Mouse (Mus musculus): Measurements from ENCODE around the gene Ppcdc.

Ppcdc gene

DNA sequence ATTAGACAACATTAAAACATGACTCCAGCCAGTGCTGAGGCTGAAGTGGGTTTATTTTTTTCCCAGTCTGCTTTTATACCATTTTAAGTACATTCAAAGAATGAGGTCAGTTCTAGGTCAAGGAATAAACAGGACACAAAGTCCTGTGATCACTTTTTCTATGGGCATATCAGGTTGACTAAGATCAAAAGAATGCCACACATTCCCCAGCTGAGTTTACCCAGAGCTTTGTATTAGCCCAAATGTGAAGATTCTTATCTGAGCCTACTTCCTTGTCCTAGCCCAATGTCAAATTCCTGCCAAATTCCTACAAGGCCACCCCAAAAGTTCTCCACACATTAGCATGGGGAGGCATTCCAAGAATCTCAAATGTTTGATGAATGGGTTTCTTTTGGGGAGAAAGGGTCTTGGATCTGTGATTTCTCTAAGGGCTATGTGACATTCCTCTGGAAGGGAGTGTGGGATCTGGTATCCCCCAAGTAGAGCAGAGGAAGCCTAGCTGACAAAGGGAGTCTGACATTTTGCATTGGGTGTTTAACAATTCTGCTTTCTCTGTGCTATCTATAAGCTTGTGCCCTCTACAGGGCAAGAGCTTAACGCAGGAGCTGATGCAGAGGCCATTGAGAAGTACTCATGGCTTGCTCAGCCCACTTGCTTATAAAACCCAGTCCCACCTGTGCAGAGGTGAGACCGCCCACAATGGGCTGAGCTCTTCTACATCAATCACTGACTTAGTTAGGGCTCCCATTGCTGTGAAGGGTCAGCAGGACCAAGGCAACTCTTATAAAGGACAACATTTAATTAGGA, 85.3 kb downstream of the Ppcdc start:
- DNase-seq: no peak

GRCm38 (mm10) chr9:57351277-57351676, 88.6 kb downstream of the Ppcdc start:
- DNase-seq: no peak

DNA sequence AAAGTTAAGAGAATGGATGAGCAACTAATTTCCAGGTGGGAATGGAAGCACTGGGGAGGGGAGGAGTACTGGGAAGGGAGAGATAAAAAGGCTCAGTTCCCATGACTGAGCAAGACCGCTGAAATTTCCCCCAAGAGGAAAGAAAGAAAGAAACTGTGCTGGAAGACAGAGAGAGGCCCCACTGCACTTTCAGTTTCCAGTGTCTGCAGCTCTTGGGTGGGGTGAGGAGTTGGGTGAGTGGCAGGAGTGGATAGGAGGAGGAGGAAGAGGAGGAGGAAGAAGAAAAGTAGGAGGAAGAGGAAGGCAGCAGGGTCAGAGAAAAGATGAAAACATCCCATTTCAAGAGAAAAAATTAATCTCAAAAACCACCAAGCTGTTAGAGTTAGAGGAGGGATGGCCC, 94.0 kb downstream of the Ppcdc start:
- no peak for DNase-seq

DNA sequence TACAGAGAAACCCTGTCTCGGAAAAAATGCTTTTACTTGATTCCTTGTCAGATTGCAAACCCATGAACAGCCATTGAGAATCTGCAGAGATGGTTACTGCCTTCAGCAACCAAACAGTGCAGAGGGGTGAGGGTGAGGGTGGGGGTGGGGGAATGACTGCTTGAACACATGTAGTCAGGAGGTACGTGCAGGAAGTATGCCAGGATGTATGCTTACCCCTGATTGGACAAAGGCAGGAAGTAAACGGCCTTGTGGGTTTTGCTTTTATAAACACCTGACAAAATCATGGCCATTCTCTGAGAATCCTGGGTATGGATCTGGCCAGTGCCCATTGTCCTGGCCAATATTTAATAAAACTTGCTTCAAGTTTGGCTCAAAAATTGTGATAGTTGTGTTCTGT, 96.2 kb downstream of the Ppcdc start:
- DNase-seq: no peak

DNA sequence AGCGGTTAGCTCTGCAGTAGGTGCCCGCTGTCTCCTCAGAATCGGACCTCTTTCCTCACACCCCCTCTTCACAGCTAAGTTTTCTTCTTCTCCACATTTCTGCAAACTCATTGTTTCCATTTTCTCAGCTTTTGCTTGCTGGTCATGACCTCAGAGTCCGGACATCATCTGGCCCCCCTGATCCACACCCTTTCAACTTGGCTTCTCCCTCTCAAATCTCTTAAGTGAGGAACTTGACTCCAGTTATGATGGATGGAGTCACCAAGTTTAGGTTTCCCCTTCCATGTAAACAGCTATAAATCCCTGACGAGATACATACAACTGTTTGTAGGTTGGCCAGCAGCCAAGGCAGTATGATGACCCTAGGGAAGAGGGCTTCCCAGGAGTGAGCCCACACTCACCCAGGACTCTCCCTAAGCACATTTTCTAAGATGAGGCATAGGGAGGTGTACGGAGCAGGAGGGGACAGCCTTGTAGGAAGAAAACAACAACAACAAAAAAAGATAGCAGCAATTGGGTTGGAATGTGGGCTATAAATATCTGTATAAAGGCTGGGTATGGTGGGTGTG, 96.9 kb downstream of the Ppcdc start:
- no peak for DNase-seq

DNA sequence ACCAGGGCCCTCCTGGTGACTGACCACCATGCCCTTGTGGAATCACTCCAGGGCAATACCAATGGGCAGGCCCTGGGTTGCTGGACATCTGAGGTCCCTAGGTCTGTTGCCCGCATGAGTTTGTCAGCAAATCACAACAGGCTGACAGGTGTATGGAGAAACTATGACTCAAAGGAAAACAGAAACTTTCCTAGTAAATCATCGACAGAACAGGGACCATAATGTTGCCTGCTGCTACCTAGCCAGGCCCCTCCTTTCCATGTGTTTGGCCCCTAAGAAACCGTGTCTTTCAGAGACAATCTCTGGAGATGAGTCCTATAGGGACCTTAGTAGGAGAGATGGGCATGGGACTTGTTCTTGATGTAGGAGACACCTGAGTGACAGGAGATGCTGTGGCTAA, 97.7 kb downstream of the Ppcdc start:
- DNase-seq: peak; percentile 7

GRCm38 (mm10) chr9:57340361-57340760, 99.6 kb downstream of the Ppcdc start:
- no peak for DNase-seq

DNA sequence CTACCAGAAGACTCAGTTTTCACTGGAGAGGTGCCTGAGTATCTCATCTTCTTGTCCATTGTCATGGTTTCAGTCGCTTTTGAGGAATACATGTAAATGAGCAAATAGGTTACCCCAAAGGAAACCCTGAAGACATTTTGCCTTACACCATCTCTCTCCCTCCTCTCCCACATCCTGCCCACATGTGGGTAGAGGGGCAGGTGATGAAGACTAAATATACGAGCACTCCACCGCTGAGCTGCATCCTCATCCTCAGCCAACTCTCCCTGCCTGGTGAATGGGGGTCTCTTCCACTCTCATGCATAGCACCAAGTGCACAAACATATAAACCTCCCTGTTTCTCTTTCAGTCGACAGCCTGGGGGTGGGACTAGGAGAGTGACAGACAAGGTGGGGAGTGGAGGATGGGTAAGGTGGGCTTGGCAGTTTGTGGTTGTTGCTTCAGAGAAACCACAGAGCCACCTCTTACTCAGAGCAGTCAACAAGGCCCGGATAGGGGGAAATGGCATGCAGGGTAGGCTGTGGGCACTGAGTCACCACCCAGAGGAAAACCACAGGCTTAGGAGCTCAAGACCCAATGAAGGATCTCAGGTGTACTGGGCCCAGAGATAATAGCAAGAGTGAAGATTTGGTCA, 100.2 kb downstream of the Ppcdc start:
- no peak for DNase-seq

GRCm38 (mm10) chr9:57338706-57339105, 101.2 kb downstream of the Ppcdc start:
- DNase-seq: no peak

Measured in kidney, adult 11 months (tissue).